Mouse (Mus musculus): ENCODE data around the gene Zup1. TPM values are rescaled to one million over a fixed set of nuclear protein-coding genes. Genes with fewer than 3 reads are reported as not detected.
"Not testable (repeated sequence)": the region's sequence is repeated elsewhere in the genome, so short reads cannot be mapped to it uniquely, and the experiment has no call there.

The Zup1 gene
- 12.3 and 20.2 TPM in 2 replicates for total RNA-seq (2021)
- long read RNA-seq, transcript Zup1-202 (11 exons, 2,180 nt): major isoform, 5 of 10 reads
- long read RNA-seq, partial matches to known transcripts: 2 of 10 reads
- long read RNA-seq, other reads (novel, unspliced or antisense): 3 of 10 reads

DNA sequence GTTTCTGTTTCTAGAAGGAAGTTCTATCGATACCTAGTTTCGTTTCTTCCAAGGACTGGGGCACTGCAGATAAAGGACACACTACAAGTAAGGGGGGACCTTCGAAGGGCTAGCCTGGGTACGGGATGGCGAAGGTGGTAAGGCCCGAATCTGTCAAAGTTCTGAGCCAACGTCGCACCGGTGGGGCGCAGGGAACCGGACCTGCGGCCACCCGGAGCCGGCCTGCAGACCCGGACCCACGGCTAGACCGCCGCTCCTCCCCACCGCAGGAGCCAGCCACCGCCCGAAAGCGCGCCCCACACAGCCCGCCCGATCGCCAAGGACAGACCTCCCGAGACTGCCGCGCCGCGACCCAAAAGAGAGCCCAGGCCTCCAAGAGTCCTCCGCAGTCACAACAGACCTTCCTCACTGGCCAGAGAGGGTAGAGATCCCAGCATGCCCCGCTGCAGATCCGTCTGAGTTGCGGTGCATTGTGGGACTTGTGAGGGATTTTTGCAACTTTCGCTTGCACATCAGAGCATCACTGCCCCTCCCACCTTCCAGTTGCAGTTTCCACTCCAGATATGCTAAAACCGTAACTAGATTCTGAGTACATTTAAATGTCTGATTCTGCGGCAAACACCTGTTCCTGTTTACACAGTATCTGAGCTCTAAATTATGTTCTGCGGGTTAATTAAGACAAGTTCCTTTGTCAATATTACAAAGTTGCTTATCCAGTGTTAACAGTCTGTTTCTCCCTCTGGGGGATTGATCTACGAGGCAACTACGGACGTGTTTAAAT, at the start of gene Zup1:
TSS of gene Zup1 (minus strand) at position 467 of the 781 bp plus-strand sequence.
- peak; percentile 79 for DNase-seq

DNA sequence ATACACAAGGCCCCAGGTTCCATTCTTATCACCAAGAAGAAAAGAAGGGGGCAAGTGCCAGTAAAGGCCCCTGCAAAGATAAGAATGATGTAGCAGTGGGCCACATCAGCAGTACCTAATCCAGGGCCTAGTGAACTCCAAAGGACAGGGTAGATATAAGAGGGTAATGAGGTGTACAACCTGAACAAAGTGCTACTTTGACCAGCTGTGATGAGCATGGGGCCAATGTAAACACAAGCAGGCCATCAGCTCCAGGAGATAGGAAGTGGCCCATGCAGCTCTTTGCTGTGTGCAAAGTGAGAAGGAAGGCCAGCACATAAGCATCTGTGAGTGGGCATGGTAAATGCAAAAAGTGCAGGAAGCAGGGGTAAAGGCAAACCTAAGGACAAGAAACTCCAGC, 47.3 kb upstream of the Zup1 start:
- DNase-seq: no peak

DNA sequence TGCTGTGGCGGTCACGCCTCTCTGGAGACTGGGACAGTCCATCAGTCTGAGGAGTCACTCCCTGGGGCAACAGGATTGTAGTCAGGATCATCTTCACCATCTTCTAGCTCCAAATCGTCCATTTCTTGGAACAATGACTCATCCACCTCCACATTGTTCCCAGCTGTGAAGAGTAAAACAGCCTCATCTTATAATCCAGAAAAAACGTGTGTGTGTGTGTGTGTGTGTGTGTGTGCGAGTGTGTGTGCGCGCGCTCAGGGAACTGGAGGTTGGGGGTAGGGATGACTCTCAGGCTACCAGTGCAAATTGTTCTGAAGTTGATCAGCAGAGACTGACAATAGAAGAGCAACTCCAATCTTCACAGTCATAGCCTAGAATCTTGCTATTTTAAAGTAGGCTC, 45.6 kb upstream of the Zup1 start:
- not testable (repeated sequence) for DNase-seq

DNA sequence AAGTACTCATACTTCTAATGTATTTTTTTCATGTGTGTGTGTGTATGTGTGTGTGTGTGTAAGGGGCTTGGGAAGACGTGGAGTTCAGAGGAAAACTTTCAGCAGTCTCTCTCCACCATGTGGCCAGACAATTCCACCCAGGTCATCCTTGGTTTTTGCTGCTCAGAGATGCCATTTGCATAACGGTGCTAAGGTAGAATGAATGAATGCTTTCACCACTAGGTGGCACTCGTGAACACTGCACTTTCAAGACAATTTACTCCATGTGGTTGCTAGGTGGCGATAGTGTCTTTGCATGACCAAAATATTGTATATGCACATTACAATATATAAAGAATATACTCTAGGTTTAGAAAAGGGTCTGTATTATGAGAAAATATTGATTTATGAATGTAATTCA, 35.7 kb upstream of the Zup1 start:
- DNase-seq: peak; percentile 23

DNA sequence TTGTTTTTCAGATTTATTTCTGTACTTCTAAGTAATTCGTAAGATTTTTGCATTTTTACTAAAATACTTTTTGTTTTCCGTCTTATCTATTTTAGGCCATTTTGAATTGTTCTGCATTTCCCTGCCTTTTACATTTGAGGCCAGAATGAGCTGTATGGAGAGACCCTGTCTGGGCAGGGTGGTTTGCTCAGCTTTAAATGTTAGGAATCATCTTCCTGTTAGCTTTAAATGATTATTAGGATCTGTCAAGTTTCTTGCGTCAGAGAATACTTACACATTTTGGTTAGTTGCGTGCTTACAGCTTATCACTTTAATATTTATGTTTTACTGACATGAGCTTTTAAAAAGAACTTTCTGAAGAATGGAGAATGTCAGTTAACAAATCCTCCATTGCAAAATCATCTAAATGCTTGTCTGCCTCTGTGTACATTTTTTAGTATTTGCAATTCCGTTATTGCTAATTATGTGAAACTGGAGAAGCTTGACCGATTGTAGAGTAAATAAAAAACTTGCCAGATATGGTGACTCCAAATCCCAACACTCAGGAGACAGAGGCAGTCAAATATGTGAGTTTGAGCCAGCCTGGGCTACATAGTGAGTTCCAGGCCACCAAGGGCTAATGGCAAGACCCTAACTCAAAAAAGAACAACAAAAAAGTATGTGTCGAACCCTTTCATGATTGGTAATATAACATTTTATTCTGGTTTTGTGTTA, 23.9 kb upstream of the Zup1 start:
- DNase-seq: no peak

DNA sequence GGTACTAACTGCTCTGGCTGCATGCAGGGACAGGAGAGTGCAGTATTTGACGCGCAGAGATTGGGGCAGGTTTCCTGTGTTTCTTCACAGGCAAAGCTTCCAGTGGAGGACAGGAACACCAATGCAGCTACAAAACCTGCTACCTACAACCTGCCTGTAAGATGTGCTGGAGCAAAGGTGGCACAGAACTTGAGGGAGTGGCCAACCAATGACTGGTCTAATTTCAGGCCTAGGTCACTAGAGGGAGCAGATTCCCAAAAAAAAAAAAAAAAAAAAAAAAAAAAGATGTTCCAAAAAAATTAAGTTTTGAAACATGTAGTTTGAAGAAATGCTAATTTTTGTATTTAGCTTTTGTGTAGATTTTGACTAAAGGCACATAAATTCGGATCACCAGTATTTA, 1.4 kb upstream of the Zup1 start:
- no peak for DNase-seq

DNA sequence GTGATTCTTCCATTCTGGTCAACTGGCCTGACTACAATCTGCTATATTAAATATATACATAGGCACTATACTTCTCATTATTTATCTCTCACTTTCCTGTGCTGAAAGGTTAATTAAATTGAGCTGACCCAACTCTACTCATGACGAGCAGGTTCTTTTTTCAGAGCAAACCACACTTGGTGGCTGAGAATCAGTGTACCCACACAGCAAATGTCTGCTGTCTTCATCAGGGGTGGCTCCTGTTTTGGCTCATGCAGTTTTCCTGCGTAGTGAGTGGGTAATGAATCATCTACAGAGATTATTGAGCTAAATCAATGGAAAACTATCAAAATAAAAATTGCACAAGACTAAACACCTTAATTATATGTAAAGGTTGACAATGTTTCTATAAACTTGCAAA, 4.7 kb downstream of the Zup1 start:
- no peak for DNase-seq

DNA sequence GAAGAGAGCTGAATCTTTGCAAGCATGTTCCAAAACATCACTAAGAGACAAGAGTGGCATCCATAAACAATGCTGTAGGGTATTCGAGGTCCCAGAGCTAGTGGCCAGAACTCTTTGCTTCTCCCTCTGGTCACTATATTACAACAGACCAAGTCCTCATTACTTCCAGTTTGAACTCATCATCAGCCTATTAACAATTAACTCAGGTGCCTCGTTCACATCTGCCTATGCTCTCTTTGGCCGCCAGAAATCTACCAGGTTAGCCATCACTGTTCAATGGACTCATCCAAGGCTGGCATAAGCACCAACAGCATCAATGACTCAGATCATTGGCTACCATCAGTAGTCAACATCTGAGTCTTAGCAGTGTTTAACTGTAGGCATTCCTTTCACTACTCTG, 5.7 kb downstream of the Zup1 start:
- DNase-seq: no peak

DNA sequence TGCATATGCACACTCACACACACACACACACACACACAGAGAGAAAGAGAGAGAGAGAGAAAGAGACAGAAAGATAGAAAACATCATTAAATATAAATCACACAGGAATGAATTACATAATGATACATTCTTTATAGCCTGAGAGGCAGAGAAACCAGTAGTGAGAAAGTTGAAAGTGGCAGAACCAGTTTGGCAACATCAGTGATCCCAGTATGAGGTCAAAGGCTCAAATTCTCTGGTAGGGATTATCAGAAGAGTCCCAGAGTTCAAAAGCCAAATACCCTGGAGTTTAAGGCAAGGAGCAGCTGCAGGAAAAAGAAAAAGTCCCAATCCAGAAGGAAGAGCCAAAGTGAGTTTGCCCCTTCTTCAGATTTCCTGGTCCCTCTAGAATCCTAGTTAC, 10.4 kb downstream of the Zup1 start:
- no peak for DNase-seq

DNA sequence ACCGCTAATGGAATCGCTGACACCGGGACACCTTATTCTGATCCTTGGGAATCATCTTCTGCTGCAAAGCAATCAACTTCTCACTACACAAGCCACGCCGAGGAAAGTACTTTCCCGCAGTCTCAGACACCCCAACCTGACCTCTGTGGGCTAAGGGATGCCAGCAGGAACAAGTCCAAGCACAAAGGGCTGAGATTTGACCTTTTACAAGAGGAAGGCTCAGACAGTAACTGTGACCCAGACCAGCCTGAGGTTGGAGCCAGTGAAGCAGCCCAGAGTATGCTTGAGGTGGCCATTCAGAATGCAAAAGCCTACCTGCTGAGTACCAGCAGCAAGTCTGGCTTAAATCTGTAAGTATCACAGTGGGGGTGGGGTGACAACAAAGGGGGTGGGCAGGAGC, 45.6 kb downstream of the Zup1 start:
- DNase-seq: no peak

DNA sequence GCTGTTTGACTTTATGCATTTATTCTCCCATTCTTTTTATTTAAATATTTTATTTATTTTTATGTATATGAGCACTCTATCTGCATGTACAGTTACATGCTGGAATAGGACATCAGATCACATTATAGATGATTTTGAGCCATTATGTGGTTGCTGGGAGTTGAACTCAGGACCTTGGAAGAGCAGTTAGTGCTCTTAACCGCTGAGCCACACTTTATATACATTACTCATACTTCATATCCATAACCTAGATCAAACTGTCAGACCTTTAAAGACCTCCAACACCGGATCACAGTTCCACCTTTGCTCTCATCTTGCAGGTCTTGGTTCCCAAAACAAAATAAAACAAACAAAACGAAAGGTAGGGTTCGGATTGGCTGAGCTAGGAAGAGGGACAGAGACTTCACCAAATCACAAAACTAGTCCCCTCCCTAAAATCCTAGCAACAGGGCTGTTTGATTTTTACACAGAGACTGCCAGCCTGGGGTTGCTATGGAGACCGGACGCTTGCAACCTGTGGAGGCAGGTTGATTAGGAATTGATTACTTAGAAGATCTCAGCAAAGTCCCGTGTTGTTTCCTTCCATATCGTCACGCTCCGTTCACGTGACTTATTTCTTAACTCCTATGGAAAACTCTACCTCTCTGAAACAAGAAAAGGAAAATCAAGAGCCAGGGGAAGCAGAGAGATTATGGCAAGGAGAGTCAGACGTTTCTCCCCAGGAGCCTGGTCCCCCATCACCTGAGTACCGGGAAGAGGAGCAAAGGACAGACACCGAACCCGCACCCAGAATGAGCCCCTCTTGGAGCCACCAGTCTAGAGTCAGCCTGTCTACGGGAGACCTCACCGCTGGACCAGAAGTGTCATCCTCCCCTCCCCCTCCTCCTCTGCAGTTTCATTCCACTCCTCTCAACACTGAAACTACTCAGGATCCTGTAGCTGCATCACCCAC, 46.3 kb downstream of the Zup1 start, which contains the start of gene Rsph4a:
TSS of gene Rsph4a (plus strand) at position 582 of the 952 bp plus-strand sequence.
- peak; percentile 43 for DNase-seq

DNA sequence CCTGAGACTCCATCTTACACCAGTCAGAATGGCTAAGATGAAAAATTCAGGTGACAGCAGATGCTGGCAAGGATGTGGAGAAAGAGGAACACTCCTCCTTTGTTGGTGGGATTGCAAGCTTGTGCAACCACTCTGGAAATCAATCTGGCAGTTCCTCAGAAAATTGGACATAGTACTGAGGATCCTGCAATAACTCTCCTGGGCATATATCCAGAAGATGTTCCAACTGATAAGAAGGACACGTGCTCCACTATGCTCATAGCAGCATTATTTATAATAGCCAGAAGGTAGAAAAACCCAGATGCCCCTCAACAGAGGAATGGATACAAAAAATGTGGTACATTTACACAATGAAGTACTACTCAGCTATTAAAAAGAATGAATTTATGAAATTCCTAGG, 49.5 kb downstream of the Zup1 start:
- DNase-seq: not testable (repeated sequence)

DNA sequence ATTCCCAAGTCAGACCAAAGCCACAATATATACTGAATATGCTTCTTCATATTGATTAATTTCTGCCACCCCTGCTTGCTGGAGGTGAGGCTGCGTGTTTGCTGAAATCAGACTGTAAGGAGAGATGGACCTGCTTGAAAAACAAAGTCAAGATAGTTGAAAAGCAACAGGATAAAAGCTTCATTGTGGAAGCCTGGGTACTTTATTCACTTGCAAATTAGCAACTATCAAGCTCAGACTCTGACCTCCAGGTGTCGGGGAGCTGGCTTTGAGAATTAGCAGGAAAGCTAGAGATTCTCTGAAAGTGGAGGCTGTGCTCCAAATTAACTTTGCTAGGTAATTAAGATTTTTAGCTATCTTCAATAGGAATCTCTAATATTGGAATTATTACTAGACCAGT, 68.7 kb downstream of the Zup1 start:
- not testable (repeated sequence) for DNase-seq

DNA sequence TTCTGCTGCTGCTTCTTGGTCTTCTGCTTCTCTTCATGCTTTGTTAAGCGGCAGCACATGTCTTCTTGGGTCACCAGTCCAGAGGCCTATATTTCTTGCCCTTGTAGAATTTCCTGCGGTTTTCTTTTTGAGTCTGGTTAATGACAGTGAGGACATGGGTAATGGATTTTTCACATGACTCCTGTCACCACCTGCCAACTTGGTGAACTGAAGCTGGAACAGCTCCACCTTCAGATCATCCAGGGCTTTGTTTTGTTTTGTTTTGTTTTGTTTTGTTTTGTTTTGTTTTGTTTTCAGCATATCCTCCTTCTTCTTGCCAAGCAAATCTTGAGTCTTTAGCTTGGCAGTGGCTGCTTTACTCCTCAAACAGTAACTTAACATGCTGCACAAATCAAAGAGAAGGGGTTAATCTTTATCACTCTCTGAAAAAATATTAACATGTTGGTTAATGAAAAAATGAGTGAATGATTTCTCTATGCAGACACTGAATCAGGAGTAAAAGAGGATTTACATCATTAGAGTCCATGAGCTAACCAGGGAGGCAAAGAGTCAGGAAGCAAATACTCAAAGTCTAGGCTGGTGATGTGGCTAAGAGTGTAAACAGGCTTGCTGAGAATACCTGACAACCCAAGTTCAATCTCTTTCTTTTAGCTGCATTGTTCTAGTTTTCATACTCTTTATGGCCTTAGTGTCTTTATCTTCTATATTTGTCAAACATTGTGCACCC, 78.2 kb downstream of the Zup1 start:
- DNase-seq: no peak

DNA sequence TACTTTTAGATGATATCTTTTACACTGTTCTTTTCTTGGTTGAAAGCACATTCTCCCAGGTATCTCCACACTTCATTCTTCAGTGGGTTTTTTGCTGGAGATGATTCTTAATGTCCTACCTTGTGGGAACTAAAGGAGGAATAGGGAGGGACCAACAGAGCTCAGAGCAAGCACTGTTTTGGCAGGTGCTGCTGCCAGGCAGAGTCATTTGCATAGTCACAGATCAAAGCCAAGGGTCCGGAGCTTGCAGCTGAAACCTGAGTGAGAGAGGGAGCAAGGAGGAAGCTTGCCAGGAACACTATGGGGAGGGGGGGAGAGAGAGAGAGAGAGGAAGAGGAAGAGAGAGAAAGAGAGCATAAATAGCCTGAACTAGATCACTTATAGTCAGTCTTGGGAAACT, 80.6 kb downstream of the Zup1 start:
- no peak for DNase-seq

Other genes with a start within 250 kb of the Zup1 start
- not detected in 2 replicates for gene Sult3a2, start 164.6 kb downstream of the Zup1 start, total RNA-seq (2021)
- not detected in 2 replicates for gene Sult3a1, start 93.5 kb downstream of the Zup1 start, total RNA-seq (2021)
- 0.71 and 0.73 TPM in 2 replicates for gene Rsph4a, start 46.2 kb downstream of the Zup1 start, total RNA-seq (2021)
- 88.3 and 95.6 TPM in 2 replicates for gene Rwdd1, start 68.4 kb upstream of the Zup1 start, total RNA-seq (2021)
- not detected in 2 replicates for gene Trappc3l, start 86.3 kb upstream of the Zup1 start, total RNA-seq (2021)
- not detected in 2 replicates for gene Calhm4, start 93.0 kb upstream of the Zup1 start, total RNA-seq (2021)
- 0.15 TPM in 1 of 2 replicates, not detected in the other for gene Calhm5, start 145.2 kb upstream of the Zup1 start, total RNA-seq (2021)
- 1.2 and 1.3 TPM in 2 replicates for gene Calhm6, start 176.7 kb upstream of the Zup1 start, total RNA-seq (2021)